Mouse (Mus musculus) E14TG2a.4 (cell line): ENCODE data around the gene Tmem184c.

Source experiments
- CTCF ChIP-seq: conservative IDR thresholded peaks from 2 replicates; pipeline ENCODE4 v1.5.1; 2014; ENCODE audit warnings: low read length
- NANOG ChIP-seq: IDR thresholded peaks from 2 replicates; pipeline ENCODE4 v1.6.1; 2014; ENCODE audit warnings: borderline replicate concordance, low read length, mixed read lengths

DNA sequence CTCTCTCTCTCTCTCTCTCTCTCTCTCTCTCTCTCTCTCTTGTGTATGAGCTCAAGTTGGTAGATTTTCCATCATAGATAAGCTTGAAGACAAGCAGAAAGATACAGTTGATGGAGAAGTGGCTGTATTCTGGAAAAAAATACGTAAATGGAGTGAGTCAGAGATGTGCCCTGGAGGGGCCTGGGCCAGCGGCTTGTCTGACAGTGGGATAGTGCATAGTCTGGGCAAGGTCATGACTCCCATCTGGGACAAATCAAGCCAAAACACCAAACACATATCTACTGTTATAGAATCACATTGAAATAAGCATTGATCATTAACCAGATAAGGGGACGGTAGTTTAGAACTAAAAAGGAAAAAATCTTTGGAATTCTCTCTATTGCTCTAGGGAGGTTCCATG, 47.9 kb upstream of the Tmem184c start:
- TF ChIP-seq CTCF: no peak
- TF ChIP-seq NANOG: no peak
